Mouse (Mus musculus) mouse trophoblast stem cell (cell line): ENCODE results near the gene Bpi.

Experiments used
- in situ Hi-C, 2 experiments: fragments of 300-500 bp; cut with MseI, MboI; formaldehyde crosslinking; loops; 2 replicates in 1 of 2; 3 replicates in 1 of 2; pipeline ENCODE4 v1.15.1; 2025

Bpi gene

GRCm38 (mm10) chr2:158258005-158258418, at the start of gene Bpi:
Gene Bpi, plus strand, starts transcription at chr2:158258094.
- in situ Hi-C loops = loop anchor here in 1 of 2 experiments (5.0 kb wide), 1 partner anchor 51 kb away; no protein-coding TSS in a partner anchor

GRCm38 (mm10) chr2:158209776-158210175, 48.1 kb upstream of the Bpi start:
- in situ Hi-C loops = loop anchor here (5.0 to 10.0 kb wide), 6 partner anchors 48 to 165 kb away; partner anchors contain the start of gene Bpi (in 1 of the 2)

- in situ Hi-C loops = no loop called here
Observed at GRCm38 (mm10) chr2:158210503-158210902, 47.4 kb upstream of the Bpi start.

GRCm38 (mm10) chr2:158210958-158211357, 46.9 kb upstream of the Bpi start:
- in situ Hi-C loops = no loop called here

GRCm38 (mm10) chr2:158211764-158212471, 46.0 kb upstream of the Bpi start:
- in situ Hi-C loops = no loop called here

- in situ Hi-C loops = no loop called here
Observed at GRCm38 (mm10) chr2:158215283-158216117, 42.4 kb upstream of the Bpi start.

GRCm38 (mm10) chr2:158216510-158216909, 41.4 kb upstream of the Bpi start:
- in situ Hi-C loops = no loop called here

GRCm38 (mm10) chr2:158219562-158219961, 38.3 kb upstream of the Bpi start:
- in situ Hi-C loops = no loop called here

- in situ Hi-C loops = no loop called here
Observed at GRCm38 (mm10) chr2:158221446-158222084, 36.3 kb upstream of the Bpi start.

- in situ Hi-C loops = no loop called here
Observed at GRCm38 (mm10) chr2:158222664-158223063, 35.2 kb upstream of the Bpi start.

GRCm38 (mm10) chr2:158223497-158223896, 34.4 kb upstream of the Bpi start:
- in situ Hi-C loops = no loop called here

- in situ Hi-C loops = no loop called here
Observed at GRCm38 (mm10) chr2:158225301-158225700, 32.6 kb upstream of the Bpi start.

- in situ Hi-C loops = no loop called here
Observed at GRCm38 (mm10) chr2:158228670-158229502, 29.0 kb upstream of the Bpi start, which contains the start of gene D630003M21Rik. Gene D630003M21Rik, minus strand, starts transcription at chr2:158229222.

GRCm38 (mm10) chr2:158229503-158229892, 28.4 kb upstream of the Bpi start:
- in situ Hi-C loops = no loop called here

- in situ Hi-C loops = no loop called here
Observed at GRCm38 (mm10) chr2:158230617-158231016, 27.3 kb upstream of the Bpi start.

- in situ Hi-C loops = no loop called here
Observed at GRCm38 (mm10) chr2:158231071-158231470, 26.8 kb upstream of the Bpi start.

GRCm38 (mm10) chr2:158232414-158232813, 25.5 kb upstream of the Bpi start:
- in situ Hi-C loops = no loop called here

GRCm38 (mm10) chr2:158233106-158233505, 24.8 kb upstream of the Bpi start:
- in situ Hi-C loops = no loop called here

- in situ Hi-C loops = no loop called here
Observed at GRCm38 (mm10) chr2:158236698-158237097, 21.2 kb upstream of the Bpi start.

GRCm38 (mm10) chr2:158238101-158238500, 19.8 kb upstream of the Bpi start:
- in situ Hi-C loops = no loop called here

- in situ Hi-C loops = no loop called here
Observed at GRCm38 (mm10) chr2:158241126-158241738, 16.7 kb upstream of the Bpi start.
